Mouse (Mus musculus) stomach, postnatal 0 days (tissue): Measurements from ENCODE around the gene Grid1.

ENCODE experiments used
- CTCF ChIP-seq: IDR thresholded peaks from 2 replicates; pipeline ENCODE4 v1.5.1; 2016; ENCODE audit warnings: antibody characterized with exemption, low read depth, mild to moderate bottlenecking, moderate library complexity
- EP300 ChIP-seq: optimal IDR thresholded peaks from 2 replicates; pipeline ENCODE3; 2016; ENCODE audit warnings: antibody characterized with exemption

GRCm38 (mm10) chr14:34944390-34944979, 124.6 kb downstream of the Grid1 start:
- TF ChIP-seq CTCF (no peak), EP300 (no peak)
